Mouse (Mus musculus) frontal cortex, postnatal 25 days (tissue): Measurements from ENCODE around the gene Tmcc3.
"Not testable (repeated sequence)": the region's sequence is repeated elsewhere in the genome, so short reads cannot be mapped to it uniquely, and the experiment has no call there.

Experiments
- DNase-seq, 2 experiments: peaks; one replicate each; pipeline ENCODE4 v3.0.0; 2022; ENCODE audit warnings: low spot score in 2 of 2

Tmcc3 gene

GRCm38 (mm10) chr10:94575958-94576357, 264.2 kb downstream of the Tmcc3 start:
- DNase-seq, result no peak

- no peak for DNase-seq
Measured at GRCm38 (mm10) chr10:94578870-94579269, 267.1 kb downstream of the Tmcc3 start.

GRCm38 (mm10) chr10:94581384-94581783, 269.6 kb downstream of the Tmcc3 start:
- DNase-seq, result no peak

- DNase-seq, result no peak
Measured at GRCm38 (mm10) chr10:94583714-94584113, 272.0 kb downstream of the Tmcc3 start.

GRCm38 (mm10) chr10:94584851-94585359, 273.2 kb downstream of the Tmcc3 start:
- DNase-seq, result no peak

GRCm38 (mm10) chr10:94585819-94586218, 274.1 kb downstream of the Tmcc3 start:
- DNase-seq, result no peak

GRCm38 (mm10) chr10:94588976-94589375, 277.2 kb downstream of the Tmcc3 start:
- DNase-seq, result no peak

GRCm38 (mm10) chr10:94595705-94596104, 284.0 kb downstream of the Tmcc3 start:
- peak in 1 of 2 experiments; percentile 31 for DNase-seq

- DNase-seq, result not testable (repeated sequence)
Measured at GRCm38 (mm10) chr10:94599846-94600245, 288.1 kb downstream of the Tmcc3 start.

- no peak for DNase-seq
Measured at GRCm38 (mm10) chr10:94601034-94601433, 289.3 kb downstream of the Tmcc3 start.

GRCm38 (mm10) chr10:94605491-94605890, 293.7 kb downstream of the Tmcc3 start:
- DNase-seq, result no peak

GRCm38 (mm10) chr10:94609309-94609777, 297.6 kb downstream of the Tmcc3 start:
- DNase-seq, result peak; percentile 55 to 76

GRCm38 (mm10) chr10:94611228-94611968, 299.6 kb downstream of the Tmcc3 start:
- no peak for DNase-seq

GRCm38 (mm10) chr10:94611969-94612440, 300.3 kb downstream of the Tmcc3 start:
- DNase-seq, result no peak

GRCm38 (mm10) chr10:94619586-94619985, 307.8 kb downstream of the Tmcc3 start:
- DNase-seq, result no peak

- DNase-seq, result no peak
Measured at GRCm38 (mm10) chr10:94620561-94620960, 308.8 kb downstream of the Tmcc3 start.

- no peak for DNase-seq
Measured at GRCm38 (mm10) chr10:94621420-94622225, 309.9 kb downstream of the Tmcc3 start.

- no peak for DNase-seq
Measured at GRCm38 (mm10) chr10:94622281-94622680, 310.5 kb downstream of the Tmcc3 start.

- no peak for DNase-seq
Measured at GRCm38 (mm10) chr10:94622828-94623227, 311.1 kb downstream of the Tmcc3 start.

GRCm38 (mm10) chr10:94623617-94624016, 311.9 kb downstream of the Tmcc3 start:
- DNase-seq, result peak; percentile 73 to 83

- no peak for DNase-seq
Measured at GRCm38 (mm10) chr10:94625036-94625435, 313.3 kb downstream of the Tmcc3 start.

- DNase-seq, result no peak
Measured at GRCm38 (mm10) chr10:94625606-94626005, 313.9 kb downstream of the Tmcc3 start.
